Mouse (Mus musculus): Measurements from ENCODE around the gene Pdzd8. TPM values are rescaled to one million over a fixed set of nuclear protein-coding genes. Genes with fewer than 3 reads are reported as not detected.

The Pdzd8 gene
- polyA plus RNA-seq, 1 experiment from 2014 or later, result 10.0 TPM

DNA sequence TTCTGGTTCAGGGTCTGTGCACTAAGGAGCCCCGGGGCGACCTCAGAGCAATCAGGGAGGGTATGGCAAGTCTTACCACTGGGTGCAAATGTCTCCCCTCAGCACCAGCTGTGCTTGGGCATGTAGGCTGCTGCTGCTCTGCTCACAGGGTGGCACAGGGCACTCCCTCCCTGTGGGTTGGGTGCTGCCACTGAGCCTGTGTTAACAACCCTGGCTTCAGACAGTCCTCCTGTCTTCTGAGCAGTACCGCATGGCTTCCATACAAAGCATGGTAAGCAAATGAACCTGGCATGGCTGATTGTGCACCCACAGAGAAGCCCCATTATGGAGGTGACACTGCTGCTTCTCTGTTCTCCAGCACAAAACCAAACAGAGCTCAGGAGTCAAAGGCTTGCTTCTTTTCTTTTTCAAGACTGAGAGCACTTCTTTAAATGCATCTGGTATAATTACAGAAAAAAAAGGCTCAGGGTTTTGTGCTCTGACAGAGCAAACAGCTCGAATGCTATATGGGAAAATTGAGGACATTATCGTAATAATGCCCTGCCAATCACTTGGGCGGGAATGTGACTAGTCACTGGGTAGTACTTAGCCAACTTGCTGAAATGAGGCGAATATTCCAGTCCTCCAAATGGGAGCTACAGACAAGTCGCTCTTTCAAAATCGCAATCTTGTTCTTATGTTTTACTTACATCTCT, 80.6 kb downstream of the Pdzd8 start:
- Histone ChIP-seq H3K9ac (replicated peaks) (no peak overlapping the region), H3K4me3 (replicated peaks) (no peak overlapping the region), H3K27me3 (replicated peaks) (peaks cover 25% of the 10 kb centered on the region), H3K4me2 (no peak overlapping the region), H3K4me1 (peaks cover 19% of the 10 kb centered on the region), H3K27ac (replicated peaks) (no peak overlapping the region), H3K36me3 (no peaks in the 10 kb centered on the region), H3K9me3 (replicated peaks) (no peaks in the 10 kb centered on the region)
- 65% methylated on average over 9 of the region's 9 CpGs for WGBS
- no peak for ATAC-seq (ENCODE audit: low FRiP score)

DNA sequence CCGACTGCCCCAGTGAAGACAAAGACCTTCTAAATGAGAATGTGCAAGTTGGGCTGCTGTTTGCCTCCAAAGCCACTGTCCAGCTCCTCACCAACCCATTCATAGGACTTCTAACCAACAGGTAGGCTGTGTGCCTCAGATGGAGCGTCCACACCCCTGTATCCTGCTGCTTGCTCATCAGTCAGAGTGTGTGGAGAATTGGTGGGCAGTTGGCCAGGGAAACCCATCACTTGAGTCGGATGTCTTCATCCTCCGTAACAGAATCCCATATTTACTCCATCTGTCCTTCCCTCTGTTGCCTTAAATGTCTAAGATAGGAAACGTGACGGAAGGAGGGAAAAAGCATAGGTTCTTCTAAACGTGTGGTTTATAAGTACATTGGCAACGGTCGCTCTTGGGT, 82.4 kb downstream of the Pdzd8 start:
- H3K9me3 ChIP-seq (replicated peaks), result no peaks in the 10 kb centered on the region
- H3K4me2 ChIP-seq, result no peak overlapping the region
- ATAC-seq (ENCODE audit: low FRiP score), result no peak
- H3K27ac ChIP-seq (replicated peaks), result no peak overlapping the region
- no peaks in the 10 kb centered on the region for H3K36me3 ChIP-seq
- peaks cover 25% of the 10 kb centered on the region for H3K27me3 ChIP-seq (replicated peaks)
- no peak overlapping the region for H3K9ac ChIP-seq (replicated peaks)
- H3K4me1 ChIP-seq, result peaks cover 19% of the 10 kb centered on the region
- H3K4me3 ChIP-seq (replicated peaks), result no peak overlapping the region
- WGBS, result 91% methylated on average over 9 of the region's 9 CpGs

DNA sequence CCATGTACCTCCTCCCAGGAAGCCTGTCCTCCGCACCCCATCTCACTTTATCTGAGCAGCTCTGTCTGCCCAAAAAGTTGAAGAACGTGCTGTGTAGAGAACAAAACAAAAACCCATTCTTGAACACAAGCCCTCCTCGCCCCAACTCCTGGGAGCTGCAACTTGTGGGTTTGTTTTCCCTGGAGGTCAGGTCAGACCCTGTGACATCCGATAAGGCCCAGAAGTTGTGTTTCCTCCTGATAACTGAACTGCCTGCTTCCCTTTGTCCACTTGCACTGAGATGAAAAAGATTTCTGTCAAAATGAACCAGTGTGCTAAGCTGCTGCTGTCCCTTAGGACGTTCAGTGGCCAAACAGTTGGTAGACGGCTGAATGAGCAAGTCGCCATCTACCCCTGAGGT, 84.0 kb downstream of the Pdzd8 start:
- no peak overlapping the region for H3K27ac ChIP-seq (replicated peaks)

DNA sequence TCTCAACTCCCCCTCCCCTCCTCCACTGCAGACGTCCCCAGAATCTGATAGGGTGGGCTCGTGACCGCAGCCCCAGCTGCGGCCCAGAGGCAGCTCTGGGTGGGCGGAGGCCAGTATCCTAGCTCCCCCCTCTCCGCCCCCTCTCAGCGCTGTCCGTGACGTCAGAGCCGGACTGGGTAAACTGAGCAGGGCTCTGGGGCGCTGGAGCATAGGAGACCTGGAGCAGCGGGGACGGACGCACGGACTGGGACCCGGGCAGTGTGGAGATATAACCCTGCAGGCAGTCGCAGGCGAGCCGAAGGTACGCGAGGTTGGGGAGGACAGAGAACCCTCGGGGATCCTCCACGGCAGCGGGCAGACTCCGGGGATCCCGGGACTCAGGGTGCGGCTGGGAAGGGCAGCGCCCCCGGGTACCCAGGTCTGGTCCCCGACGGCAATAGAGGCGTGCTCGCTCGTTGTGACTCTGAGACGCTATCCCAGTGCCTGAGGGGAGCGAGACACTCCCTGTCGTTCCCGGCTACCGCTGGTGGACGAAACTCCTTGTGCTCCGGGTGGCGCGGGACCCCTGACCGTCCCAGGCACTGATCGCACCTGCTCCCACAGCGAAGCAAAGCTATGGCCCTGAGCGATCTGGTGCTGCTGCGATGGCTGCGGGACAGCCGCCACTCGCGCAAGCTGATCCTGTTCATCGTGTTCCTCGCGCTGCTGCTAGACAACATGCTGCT, 84.7 kb downstream of the Pdzd8 start, which contains the start of gene Slc18a2:
Gene Slc18a2, plus strand, starts transcription at position 179 of the 725 bp plus-strand sequence.
- Histone ChIP-seq H3K4me2 (peak within 1 kb of the TSS; percentile 72), H3K4me3 (replicated peaks) (peak within 1 kb of the TSS; percentile 40), H3K9ac (replicated peaks) (peak within 1 kb of the TSS; percentile 31), H3K27ac (replicated peaks) (no peak within 1 kb of the TSS), H3K27me3 (replicated peaks) (peaks cover 25% of the 10 kb centered on the region), H3K36me3 (no peaks in the 10 kb centered on the region), H3K9me3 (replicated peaks) (no peaks in the 10 kb centered on the region), H3K4me1 (peaks cover 10% of the 10 kb centered on the region)
- 2% methylated on average over 51 of the region's 55 CpGs for WGBS
- ATAC-seq (ENCODE audit: low FRiP score), result peak; percentile 55

More for the DNA sequence above, 84.0 kb downstream of the Pdzd8 start:
- Histone ChIP-seq H3K9me3 (replicated peaks) (no peaks in the 10 kb centered on the region), H3K9ac (replicated peaks) (no peak overlapping the region), H3K27me3 (replicated peaks) (peaks cover 25% of the 10 kb centered on the region), H3K4me2 (peak overlapping the region; percentile 72), H3K36me3 (no peaks in the 10 kb centered on the region), H3K4me1 (peaks cover 10% of the 10 kb centered on the region), H3K4me3 (replicated peaks) (no peak overlapping the region)
- 61% methylated on average over 7 of the region's 7 CpGs for WGBS
- no peak for ATAC-seq (ENCODE audit: low FRiP score)

DNA sequence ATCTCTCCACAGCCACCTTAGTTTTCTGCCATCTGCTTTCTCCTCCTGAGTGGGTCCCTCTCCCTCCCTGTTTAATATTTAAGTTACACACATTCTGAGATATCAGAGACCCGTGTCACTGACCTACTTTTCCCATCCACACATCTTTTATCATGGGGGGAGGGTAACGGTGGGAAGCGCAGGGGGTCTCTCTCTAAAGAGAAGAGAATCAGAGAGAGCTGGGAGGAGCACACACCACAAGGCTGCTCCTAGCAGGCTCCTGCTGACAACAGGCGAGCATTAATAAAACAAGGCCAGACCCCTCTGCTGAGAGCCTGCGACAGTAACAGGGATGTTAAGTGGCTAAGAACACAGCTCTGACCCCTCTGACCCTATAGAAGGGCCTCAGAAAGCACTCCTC, 85.9 kb downstream of the Pdzd8 start:
- H3K4me3 ChIP-seq (replicated peaks), result no peak overlapping the region
- no peak overlapping the region for H3K4me2 ChIP-seq
- H3K27ac ChIP-seq (replicated peaks), result no peak overlapping the region
- 35% methylated on average over 5 of the region's 5 CpGs for WGBS
- no peaks in the 10 kb centered on the region for H3K9me3 ChIP-seq (replicated peaks)
- H3K36me3 ChIP-seq, result no peaks in the 10 kb centered on the region
- ATAC-seq (ENCODE audit: low FRiP score), result no peak
- H3K9ac ChIP-seq (replicated peaks), result no peak overlapping the region
- H3K4me1 ChIP-seq, result peaks cover 10% of the 10 kb centered on the region
- peaks cover 25% of the 10 kb centered on the region for H3K27me3 ChIP-seq (replicated peaks)

DNA sequence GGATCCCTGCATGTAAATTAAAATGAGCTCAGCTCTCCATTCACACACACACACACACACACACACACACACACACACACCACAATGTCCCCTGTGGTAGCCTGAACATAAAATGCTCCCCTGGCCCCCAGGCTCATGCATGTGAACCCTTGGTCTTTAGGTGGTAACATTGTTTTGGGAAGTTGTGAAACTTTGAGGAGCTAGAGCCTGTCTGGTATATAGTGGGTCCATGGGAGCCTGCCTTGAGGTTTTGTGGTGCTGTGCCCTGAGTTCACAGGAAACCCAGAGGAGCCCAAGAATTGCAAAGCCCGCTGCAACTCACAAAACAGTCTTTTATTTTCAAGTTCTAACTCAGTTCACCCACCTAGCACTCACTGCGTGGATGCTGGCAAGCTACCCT, 92.9 kb downstream of the Pdzd8 start:
- no peaks in the 10 kb centered on the region for H3K36me3 ChIP-seq
- WGBS, result 75% methylated on average over 2 of the region's 2 CpGs
- no peak overlapping the region for H3K9ac ChIP-seq (replicated peaks)
- H3K9me3 ChIP-seq (replicated peaks), result no peaks in the 10 kb centered on the region
- H3K4me2 ChIP-seq, result no peak overlapping the region
- no peak for ATAC-seq (ENCODE audit: low FRiP score)
- no peak overlapping the region for H3K27ac ChIP-seq (replicated peaks)
- no peaks in the 10 kb centered on the region for H3K27me3 ChIP-seq (replicated peaks)
- H3K4me1 ChIP-seq, result no peaks in the 10 kb centered on the region
- H3K4me3 ChIP-seq (replicated peaks), result no peak overlapping the region

DNA sequence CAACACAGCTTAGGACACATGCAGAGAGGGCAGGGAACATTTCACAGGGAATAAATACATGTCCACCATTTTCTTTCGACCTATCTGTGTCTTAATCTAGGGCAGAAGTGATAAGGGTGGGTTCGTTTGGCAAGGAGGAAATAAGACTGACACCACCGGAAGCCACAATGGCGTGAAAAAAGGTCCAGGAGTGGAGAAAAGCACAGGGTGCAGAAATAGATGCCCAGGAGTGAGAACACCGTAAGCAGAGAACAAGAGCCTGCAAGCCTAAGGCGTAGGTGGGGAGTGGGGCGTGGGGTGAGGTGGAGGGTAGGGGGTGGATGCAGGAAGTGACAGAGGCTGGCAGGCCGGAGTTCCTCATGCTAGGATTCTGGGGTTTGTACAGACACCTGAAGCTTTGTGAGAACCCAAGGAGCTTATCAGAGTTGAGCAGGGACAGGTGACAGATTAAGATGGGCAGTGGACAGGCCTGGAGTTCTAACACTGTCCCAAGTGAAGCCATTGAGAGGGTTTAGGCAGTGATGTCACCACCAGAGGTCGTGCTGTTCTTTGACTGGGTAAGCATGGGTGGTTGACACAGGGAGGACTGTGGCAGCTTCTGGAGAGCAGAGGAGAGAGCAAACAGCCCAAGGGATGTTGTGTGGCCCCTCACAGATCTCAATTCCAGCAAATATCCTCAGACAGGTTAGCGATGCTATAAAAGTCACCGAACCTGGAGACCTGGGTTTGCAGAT, 96.9 kb downstream of the Pdzd8 start:
- H3K4me3 ChIP-seq (replicated peaks), result no peak overlapping the region
- no peaks in the 10 kb centered on the region for H3K9me3 ChIP-seq (replicated peaks)
- H3K9ac ChIP-seq (replicated peaks), result no peak overlapping the region
- no peaks in the 10 kb centered on the region for H3K4me1 ChIP-seq
- H3K4me2 ChIP-seq, result no peak overlapping the region
- no peaks in the 10 kb centered on the region for H3K27me3 ChIP-seq (replicated peaks)
- H3K36me3 ChIP-seq, result no peaks in the 10 kb centered on the region
- ATAC-seq (ENCODE audit: low FRiP score), result no peak
- no peak overlapping the region for H3K27ac ChIP-seq (replicated peaks)
- 80% methylated on average over 11 of the region's 11 CpGs for WGBS

DNA sequence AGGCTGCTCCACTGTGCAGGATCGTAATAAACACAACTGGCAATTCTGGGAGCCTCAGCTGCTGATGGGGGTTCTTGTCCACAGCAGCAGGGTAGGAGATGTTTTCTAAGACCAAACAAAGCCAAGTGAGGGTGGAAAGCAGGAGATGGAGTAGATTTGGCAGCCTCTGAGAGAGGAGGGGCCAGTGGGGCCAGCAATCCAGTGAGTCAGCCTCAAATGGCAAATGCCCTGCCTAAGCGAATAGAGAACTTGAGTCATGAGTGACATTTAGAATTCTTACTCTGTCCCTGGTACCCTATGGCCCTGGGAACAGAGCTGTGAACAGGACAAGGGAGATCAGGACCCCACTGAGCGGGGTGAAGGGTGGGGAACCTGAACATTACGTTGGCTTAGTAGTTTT, 97.4 kb downstream of the Pdzd8 start:
- ATAC-seq (ENCODE audit: low FRiP score), result no peak
- Histone ChIP-seq H3K27ac (replicated peaks) (no peak overlapping the region), H3K4me1 (no peaks in the 10 kb centered on the region), H3K9me3 (replicated peaks) (no peaks in the 10 kb centered on the region), H3K4me2 (no peak overlapping the region), H3K27me3 (replicated peaks) (no peaks in the 10 kb centered on the region), H3K4me3 (replicated peaks) (no peak overlapping the region), H3K36me3 (no peaks in the 10 kb centered on the region), H3K9ac (replicated peaks) (no peak overlapping the region)
- WGBS, result 86% methylated on average over 4 of the region's 4 CpGs

Other genes with a start within 250 kb of the Pdzd8 start
- gene Vax1, start 175.7 kb downstream of the Pdzd8 start, polyA plus RNA-seq (2015; fragmentation: Nextera tagmentation; extraction: Ambion mirVana), result not detected in 2 replicates
- gene Kcnk18, start 126.6 kb downstream of the Pdzd8 start, polyA plus RNA-seq (2015; fragmentation: Nextera tagmentation; extraction: Ambion mirVana), result 0.14 and 0.27 TPM in 2 replicates
- 9.5 and 9.6 TPM in 2 replicates for gene Slc18a2, start 84.9 kb downstream of the Pdzd8 start, polyA plus RNA-seq (2015; fragmentation: Nextera tagmentation; extraction: Ambion mirVana)
- 4.0 and 5.5 TPM in 2 replicates for gene Rps12-ps3, start 23.5 kb downstream of the Pdzd8 start, polyA plus RNA-seq (2015; fragmentation: Nextera tagmentation; extraction: Ambion mirVana)
- 0.06 TPM in 1 of 2 replicates, not detected in the other for gene Emx2, start 112.6 kb upstream of the Pdzd8 start, polyA plus RNA-seq (2015; fragmentation: Nextera tagmentation; extraction: Ambion mirVana)